Mouse (Mus musculus): ENCODE data around the gene Itpk1. TPM values are rescaled to one million over a fixed set of nuclear protein-coding genes. Genes with fewer than 3 reads are reported as not detected.

Itpk1 gene
- polyA plus RNA-seq, 1 experiment from 2014 or later: 24.0 TPM

DNA sequence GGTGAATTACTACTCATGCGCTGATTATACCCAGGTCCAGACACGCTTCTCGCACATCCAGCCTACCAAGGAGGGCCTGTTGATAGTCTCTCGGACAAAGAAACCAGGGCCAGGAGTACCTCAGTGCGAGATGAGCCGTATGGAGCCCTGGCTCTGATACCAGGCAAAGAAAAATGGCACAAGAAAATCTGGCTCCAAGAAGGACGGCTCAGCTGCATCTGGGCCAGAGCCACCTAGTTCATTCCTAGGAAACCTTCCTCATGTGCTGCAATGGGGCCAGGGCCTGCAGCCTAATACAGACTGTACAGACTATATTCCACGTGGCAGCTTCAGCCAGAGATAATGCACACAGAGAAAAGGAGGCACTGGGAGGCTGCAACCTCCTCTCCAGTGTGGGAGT lies 93.8 kb downstream of the Itpk1 start:
- Histone ChIP-seq H3K36me3 (ENCODE audit: control insufficient read depth, insufficient read depth, low read length) (no peaks in the 10 kb centered on the region), H3K4me3 (replicated peaks; ENCODE audit: low read depth, low read length) (no peak overlapping the region), H3K4me2 (ENCODE audit: low read length) (no peak overlapping the region), H3K27me3 (ENCODE audit: control insufficient read depth, insufficient read depth, low read length) (no peaks in the 10 kb centered on the region), H3K9me3 (ENCODE audit: control insufficient read depth, low read length) (no peaks in the 10 kb centered on the region), H3K4me1 (ENCODE audit: control insufficient read depth, insufficient read depth, low read length) (peaks cover 6% of the 10 kb centered on the region), H3K9ac (replicated peaks; ENCODE audit: low read length) (no peak overlapping the region), H3K27ac (replicated peaks; ENCODE audit: low read depth, low read length) (no peak overlapping the region)
- ATAC-seq (ENCODE audit: low FRiP score, low TSS enrichment): no peak
- DNase-seq: no peak
- WGBS: 96% methylated on average over 8 of the region's 8 CpGs

DNA sequence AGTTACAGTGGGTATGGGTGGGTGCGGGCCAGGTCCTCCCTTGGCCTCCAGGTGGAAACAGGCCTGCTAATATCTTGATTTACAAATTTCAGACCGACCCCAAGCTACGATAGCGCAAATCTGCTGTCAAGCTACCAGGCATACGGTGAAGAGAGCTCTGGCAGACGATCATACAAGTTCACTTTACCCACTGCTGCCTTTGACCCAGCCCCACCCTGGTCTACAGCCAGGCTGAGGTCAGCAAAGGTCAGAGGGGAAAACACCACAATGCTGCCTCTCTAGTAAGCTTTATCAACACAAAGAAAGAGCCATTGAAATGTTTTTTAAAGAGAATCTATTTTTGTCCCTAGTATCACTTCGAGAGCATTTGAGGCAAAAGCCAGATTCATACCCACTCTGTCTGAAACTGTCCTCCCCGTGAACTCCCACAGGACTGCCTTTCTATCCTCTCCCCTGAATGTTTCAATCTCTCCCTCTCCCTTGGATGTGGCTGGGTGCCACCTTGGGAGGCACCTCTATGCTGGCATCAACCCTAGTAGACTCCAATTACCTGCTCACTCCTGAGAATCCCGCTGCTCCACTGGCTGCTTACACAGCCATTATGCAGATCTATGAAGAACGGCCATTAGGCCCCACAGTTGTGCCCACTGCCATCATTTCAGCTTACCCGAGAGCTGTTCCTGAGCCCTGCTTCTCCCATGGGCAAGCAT lies 96.8 kb downstream of the Itpk1 start:
- Histone ChIP-seq H3K9me3 (ENCODE audit: control insufficient read depth, low read length) (no peaks in the 10 kb centered on the region), H3K36me3 (ENCODE audit: control insufficient read depth, insufficient read depth, low read length) (no peaks in the 10 kb centered on the region), H3K27me3 (ENCODE audit: control insufficient read depth, insufficient read depth, low read length) (no peaks in the 10 kb centered on the region), H3K4me2 (ENCODE audit: low read length) (no peak overlapping the region), H3K4me3 (replicated peaks; ENCODE audit: low read depth, low read length) (no peak overlapping the region), H3K27ac (replicated peaks; ENCODE audit: low read depth, low read length) (no peak overlapping the region), H3K4me1 (ENCODE audit: control insufficient read depth, insufficient read depth, low read length) (peaks cover 6% of the 10 kb centered on the region), H3K9ac (replicated peaks; ENCODE audit: low read length) (no peak overlapping the region)
- WGBS: 78% methylated on average over 11 of the region's 11 CpGs
- no peak for DNase-seq
- no peak for ATAC-seq (ENCODE audit: low FRiP score, low TSS enrichment)

DNA sequence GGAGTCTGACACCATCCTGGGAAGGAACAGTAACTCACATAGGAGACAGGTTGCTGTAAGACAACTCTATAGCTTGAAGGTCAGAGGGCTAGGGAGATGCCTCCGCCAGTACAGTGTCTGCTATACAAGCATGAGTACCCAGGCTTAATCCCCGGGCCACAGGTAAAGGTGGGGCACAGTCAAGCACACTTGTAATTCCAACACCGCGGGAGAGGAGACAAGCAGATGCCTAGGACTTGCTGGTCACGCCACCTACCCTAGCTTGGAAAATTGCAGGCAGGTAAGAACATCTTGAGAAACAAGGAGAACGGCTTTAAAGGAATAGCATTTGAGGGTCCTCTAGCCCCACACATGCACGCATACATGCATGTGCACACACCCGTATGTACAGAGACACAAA lies 97.7 kb downstream of the Itpk1 start:
- no peak overlapping the region for H3K4me3 ChIP-seq (replicated peaks; ENCODE audit: low read depth, low read length)
- ATAC-seq (ENCODE audit: low FRiP score, low TSS enrichment): no peak
- no peaks in the 10 kb centered on the region; the same call in 1 of the 2 replicates for H3K4me1 ChIP-seq (ENCODE audit: control insufficient read depth, insufficient read depth, low read length)
- H3K9me3 ChIP-seq (ENCODE audit: control insufficient read depth, low read length): no peaks in the 10 kb centered on the region
- H3K9ac ChIP-seq (replicated peaks; ENCODE audit: low read length): no peak overlapping the region
- H3K4me2 ChIP-seq (ENCODE audit: low read length): no peak overlapping the region
- H3K27ac ChIP-seq (replicated peaks; ENCODE audit: low read depth, low read length): no peak overlapping the region
- no peaks in the 10 kb centered on the region for H3K36me3 ChIP-seq (ENCODE audit: control insufficient read depth, insufficient read depth, low read length)
- H3K27me3 ChIP-seq (ENCODE audit: control insufficient read depth, insufficient read depth, low read length): no peaks in the 10 kb centered on the region
- WGBS: 92% methylated on average over 8 of the region's 8 CpGs
- DNase-seq: no peak

DNA sequence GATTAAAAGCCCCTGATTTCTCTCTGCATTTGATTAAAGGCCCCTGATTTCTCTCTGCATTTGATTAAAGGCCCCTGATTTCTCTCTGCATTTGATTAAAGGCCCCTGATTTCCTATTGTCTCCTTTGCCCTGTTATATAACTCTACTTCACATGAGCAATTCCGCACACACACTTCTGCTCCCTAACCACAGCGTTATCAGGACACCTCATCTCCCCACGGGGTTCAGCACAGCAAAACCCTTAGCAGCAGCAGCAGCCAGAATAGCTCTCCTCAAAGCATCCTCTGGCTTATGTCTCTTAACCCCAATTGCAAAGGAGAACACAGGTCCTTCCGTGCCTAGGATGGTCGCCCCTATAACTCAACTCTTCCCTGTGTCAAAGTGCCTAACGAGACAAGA lies 99.1 kb downstream of the Itpk1 start:
- H3K9me3 ChIP-seq (ENCODE audit: control insufficient read depth, low read length): no peaks in the 10 kb centered on the region
- peaks cover 11% of the 10 kb centered on the region; the same call in 1 of the 2 replicates for H3K4me1 ChIP-seq (ENCODE audit: control insufficient read depth, insufficient read depth, low read length)
- H3K27ac ChIP-seq (replicated peaks; ENCODE audit: low read depth, low read length): no peak overlapping the region
- no peak for ATAC-seq (ENCODE audit: low FRiP score, low TSS enrichment)
- H3K36me3 ChIP-seq (ENCODE audit: control insufficient read depth, insufficient read depth, low read length): no peaks in the 10 kb centered on the region
- no peaks in the 10 kb centered on the region for H3K27me3 ChIP-seq (ENCODE audit: control insufficient read depth, insufficient read depth, low read length)
- DNase-seq: no peak
- no peak overlapping the region for H3K4me3 ChIP-seq (replicated peaks; ENCODE audit: low read depth, low read length)
- no peak overlapping the region for H3K4me2 ChIP-seq (ENCODE audit: low read length)
- 90% methylated on average over 6 of the region's 6 CpGs for WGBS
- no peak overlapping the region for H3K9ac ChIP-seq (replicated peaks; ENCODE audit: low read length)

DNA sequence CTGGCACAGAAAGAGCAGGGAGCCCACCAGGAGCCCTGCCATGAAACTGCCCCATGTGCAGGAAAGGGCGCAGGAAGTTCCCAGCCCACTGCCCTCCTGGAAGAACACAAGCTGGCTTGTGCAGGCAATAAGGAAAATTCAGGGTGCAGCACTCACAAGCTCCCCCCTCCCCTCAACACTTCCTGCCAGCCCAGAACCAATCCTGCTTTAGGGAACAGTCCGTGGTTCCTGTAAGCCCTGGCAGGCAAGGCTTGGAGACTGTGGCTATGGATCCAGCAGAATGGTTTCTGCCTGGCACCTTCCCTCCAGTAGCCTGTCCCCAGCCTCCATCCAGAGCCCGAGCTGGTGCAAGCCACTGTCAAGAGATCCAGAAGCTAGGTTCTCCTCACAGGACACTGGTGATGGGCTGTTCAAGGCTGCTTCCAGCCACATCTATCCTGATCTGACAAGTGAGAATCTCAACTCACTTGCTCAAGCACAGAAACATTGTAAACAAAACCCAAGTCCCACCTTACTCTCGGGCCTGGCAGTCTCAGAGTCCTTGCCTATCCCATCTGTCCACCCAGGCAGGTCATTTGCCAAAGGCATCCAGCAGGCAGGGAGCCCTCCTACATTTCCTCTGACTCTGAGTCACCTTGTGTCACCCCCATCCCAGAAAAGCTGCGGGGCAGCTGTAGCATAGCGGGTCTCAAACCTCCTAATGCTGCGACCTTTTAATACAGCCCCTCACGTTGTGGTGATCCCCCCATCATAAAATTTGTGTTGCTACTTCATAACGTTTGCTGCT lies 102.3 kb downstream of the Itpk1 start:
- ATAC-seq (ENCODE audit: low FRiP score, low TSS enrichment) (no peak), DNase-seq (no peak)
- H3K36me3 ChIP-seq (ENCODE audit: control insufficient read depth, insufficient read depth, low read length): no peaks in the 10 kb centered on the region
- 85% methylated on average over 9 of the region's 9 CpGs for WGBS
- H3K27me3 ChIP-seq (ENCODE audit: control insufficient read depth, insufficient read depth, low read length): no peaks in the 10 kb centered on the region
- no peak overlapping the region for H3K9ac ChIP-seq (replicated peaks; ENCODE audit: low read length)
- H3K4me3 ChIP-seq (replicated peaks; ENCODE audit: low read depth, low read length): no peak overlapping the region
- no peaks in the 10 kb centered on the region for H3K9me3 ChIP-seq (ENCODE audit: control insufficient read depth, low read length)
- no peak overlapping the region for H3K27ac ChIP-seq (replicated peaks; ENCODE audit: low read depth, low read length)
- H3K4me2 ChIP-seq (ENCODE audit: low read length): no peak overlapping the region
- H3K4me1 ChIP-seq (ENCODE audit: control insufficient read depth, insufficient read depth, low read length): peaks cover 17% of the 10 kb centered on the region; the same call in 1 of the 2 replicates

DNA sequence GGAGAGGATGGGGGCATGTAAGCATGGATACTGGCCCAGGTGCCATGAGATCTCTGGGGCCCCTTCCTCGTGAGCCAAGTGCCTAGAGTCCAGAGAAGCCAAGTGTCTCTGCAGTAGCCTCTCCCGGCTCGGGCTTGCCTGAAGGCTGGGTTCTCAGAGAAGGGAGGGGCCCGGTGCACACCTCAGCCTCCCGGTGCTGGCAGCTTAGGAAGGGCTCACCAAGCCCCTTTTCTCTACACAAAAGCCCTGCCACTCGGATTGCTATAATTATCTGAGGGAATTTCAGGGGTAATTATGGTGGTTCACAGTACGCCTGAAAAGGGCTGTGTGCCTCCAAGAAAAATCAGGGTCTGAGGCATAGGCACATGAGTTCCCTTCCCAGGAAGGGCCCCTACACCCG lies 102.9 kb downstream of the Itpk1 start:
- Histone ChIP-seq H3K36me3 (ENCODE audit: control insufficient read depth, insufficient read depth, low read length) (no peaks in the 10 kb centered on the region), H3K27me3 (ENCODE audit: control insufficient read depth, insufficient read depth, low read length) (no peaks in the 10 kb centered on the region), H3K9ac (replicated peaks; ENCODE audit: low read length) (no peak overlapping the region), H3K4me3 (replicated peaks; ENCODE audit: low read depth, low read length) (no peak overlapping the region), H3K4me1 (ENCODE audit: control insufficient read depth, insufficient read depth, low read length) (peaks cover 17% of the 10 kb centered on the region; the same call in 1 of the 2 replicates), H3K4me2 (ENCODE audit: low read length) (no peak overlapping the region), H3K27ac (replicated peaks; ENCODE audit: low read depth, low read length) (peak overlapping the region; percentile 6; the same call in 1 of the 2 replicates), H3K9me3 (ENCODE audit: control insufficient read depth, low read length) (no peaks in the 10 kb centered on the region)
- no peak for DNase-seq
- no peak for ATAC-seq (ENCODE audit: low FRiP score, low TSS enrichment)
- 25% methylated on average over 8 of the region's 8 CpGs for whole genome bisulfite sequencing

DNA sequence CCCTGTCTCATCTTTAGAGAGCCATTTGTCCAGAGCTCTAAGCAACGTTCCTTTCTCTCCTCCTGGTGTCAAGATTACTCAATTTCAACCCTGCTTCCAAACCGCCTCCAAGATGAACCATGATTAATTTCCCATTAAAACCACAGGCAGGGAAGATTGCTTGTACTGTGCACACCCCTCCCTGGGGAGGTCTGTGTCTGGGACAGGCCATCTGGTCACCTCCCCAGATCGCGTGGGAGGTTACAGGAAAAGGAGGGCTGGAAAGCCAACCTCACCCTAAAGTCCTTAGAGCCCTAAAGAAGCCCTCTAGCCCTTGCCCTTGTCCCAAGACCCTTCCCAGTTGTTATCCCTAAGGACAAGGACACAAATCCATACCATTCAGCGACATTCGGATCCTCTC lies 104.4 kb downstream of the Itpk1 start:
- H3K36me3 ChIP-seq (ENCODE audit: control insufficient read depth, insufficient read depth, low read length): no peaks in the 10 kb centered on the region
- H3K4me3 ChIP-seq (replicated peaks; ENCODE audit: low read depth, low read length): no peak overlapping the region
- WGBS: 63% methylated on average over 6 of the region's 6 CpGs
- no peaks in the 10 kb centered on the region for H3K9me3 ChIP-seq (ENCODE audit: control insufficient read depth, low read length)
- peaks cover 17% of the 10 kb centered on the region; the same call in 1 of the 2 replicates for H3K4me1 ChIP-seq (ENCODE audit: control insufficient read depth, insufficient read depth, low read length)
- no peak overlapping the region for H3K27ac ChIP-seq (replicated peaks; ENCODE audit: low read depth, low read length)
- ATAC-seq (ENCODE audit: low FRiP score, low TSS enrichment): no peak
- no peak overlapping the region for H3K9ac ChIP-seq (replicated peaks; ENCODE audit: low read length)
- DNase-seq: no peak
- H3K4me2 ChIP-seq (ENCODE audit: low read length): no peak overlapping the region
- H3K27me3 ChIP-seq (ENCODE audit: control insufficient read depth, insufficient read depth, low read length): no peaks in the 10 kb centered on the region

DNA sequence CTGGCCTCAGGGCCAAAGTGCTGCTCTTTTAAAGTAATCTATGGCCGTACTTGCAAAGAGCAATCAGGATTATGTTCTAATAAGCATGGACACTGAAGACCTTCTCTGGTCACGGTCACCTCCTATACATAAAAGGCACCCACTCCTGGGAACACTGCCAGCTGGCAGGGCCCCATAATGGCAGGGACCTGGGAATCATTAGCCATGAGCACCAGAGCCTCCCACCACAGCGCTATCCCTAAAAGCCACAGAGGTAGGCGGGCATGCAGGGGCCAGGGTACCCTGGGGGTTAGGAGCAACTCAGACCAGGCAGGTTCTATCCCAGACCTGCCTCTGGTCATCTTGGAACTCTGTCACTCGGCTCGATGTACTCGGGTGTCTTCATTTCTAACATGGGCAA lies 104.9 kb downstream of the Itpk1 start:
- Histone ChIP-seq H3K36me3 (ENCODE audit: control insufficient read depth, insufficient read depth, low read length) (no peaks in the 10 kb centered on the region), H3K4me1 (ENCODE audit: control insufficient read depth, insufficient read depth, low read length) (peaks cover 17% of the 10 kb centered on the region; the same call in 1 of the 2 replicates), H3K27ac (replicated peaks; ENCODE audit: low read depth, low read length) (no peak overlapping the region), H3K4me3 (replicated peaks; ENCODE audit: low read depth, low read length) (no peak overlapping the region), H3K9ac (replicated peaks; ENCODE audit: low read length) (no peak overlapping the region), H3K9me3 (ENCODE audit: control insufficient read depth, low read length) (no peaks in the 10 kb centered on the region), H3K27me3 (ENCODE audit: control insufficient read depth, insufficient read depth, low read length) (no peaks in the 10 kb centered on the region), H3K4me2 (ENCODE audit: low read length) (no peak overlapping the region)
- 65% methylated on average over 7 of the region's 7 CpGs for WGBS
- DNase-seq (no peak), ATAC-seq (ENCODE audit: low FRiP score, low TSS enrichment) (no peak)

DNA sequence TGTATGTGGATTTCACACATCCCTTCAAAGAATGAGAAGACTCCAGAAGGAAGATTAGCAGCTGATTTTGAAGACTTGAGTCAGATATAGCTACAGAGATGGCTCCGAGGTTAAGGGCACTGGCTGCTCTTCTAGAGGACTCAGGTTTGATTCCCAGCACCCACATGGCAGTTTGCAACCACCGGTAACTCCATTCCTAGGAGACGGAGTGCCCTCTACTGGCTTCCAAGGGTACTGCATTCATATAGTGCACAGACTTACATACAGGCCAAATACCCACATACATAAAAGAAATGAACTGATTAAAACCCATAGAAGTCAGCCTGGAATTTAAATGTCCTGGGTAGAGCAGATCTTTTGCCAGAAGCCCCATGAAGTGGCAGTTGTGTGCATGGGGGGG lies 106.2 kb downstream of the Itpk1 start:
- H3K27me3 ChIP-seq (ENCODE audit: control insufficient read depth, insufficient read depth, low read length): no peaks in the 10 kb centered on the region
- DNase-seq (no peak), ATAC-seq (ENCODE audit: low FRiP score, low TSS enrichment) (no peak)
- H3K4me2 ChIP-seq (ENCODE audit: low read length): no peak overlapping the region
- H3K36me3 ChIP-seq (ENCODE audit: control insufficient read depth, insufficient read depth, low read length): no peaks in the 10 kb centered on the region
- no peaks in the 10 kb centered on the region for H3K9me3 ChIP-seq (ENCODE audit: control insufficient read depth, low read length)
- H3K9ac ChIP-seq (replicated peaks; ENCODE audit: low read length): no peak overlapping the region
- WGBS: 96% methylated on average over 3 of the region's 3 CpGs
- H3K4me1 ChIP-seq (ENCODE audit: control insufficient read depth, insufficient read depth, low read length): peaks cover 17% of the 10 kb centered on the region; the same call in 1 of the 2 replicates
- H3K27ac ChIP-seq (replicated peaks; ENCODE audit: low read depth, low read length): no peak overlapping the region
- no peak overlapping the region for H3K4me3 ChIP-seq (replicated peaks; ENCODE audit: low read depth, low read length)
